Mouse (Mus musculus): ENCODE measurements around the gene Lrrc63. TPM values are rescaled to one million over a fixed set of nuclear protein-coding genes. Genes with fewer than 3 reads are reported as not detected.

Lrrc63 gene
- total RNA-seq, 2 experiments from 2014 or later = not detected

GRCm38 (mm10) chr14:75054455-75055343 is 76.0 kb downstream of the Lrrc63 start:
- intact Hi-C loops (cut with DNase I) = loop anchor here (10.0 kb wide), 1 partner anchor 670 kb away; no protein-coding TSS in a partner anchor

DNA sequence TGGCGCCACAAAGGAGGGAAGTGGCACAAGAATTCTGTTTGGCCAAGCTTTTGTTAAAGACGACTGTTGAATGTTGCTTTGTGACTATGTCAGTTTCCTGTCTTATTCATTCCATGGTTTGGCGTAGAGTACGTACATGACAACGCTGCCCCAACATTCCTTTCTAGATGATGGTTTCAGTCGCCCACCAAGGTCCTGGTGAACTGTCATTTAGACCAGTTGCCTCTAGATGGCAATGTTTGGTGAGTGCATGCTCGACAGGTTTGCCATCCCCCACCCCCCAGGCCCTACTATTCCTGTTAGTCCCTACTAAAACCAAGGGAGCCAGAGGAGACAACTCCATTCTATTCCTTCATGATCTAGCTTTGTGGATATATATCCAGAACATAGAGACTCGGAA is 78.2 kb downstream of the Lrrc63 start:
- no peak for DNase-seq (ENCODE audit: extremely low spot score in 1 of 2, low spot score in 2 of 2)
- intact Hi-C loops (cut with DNase I) = loop anchor here (10.0 kb wide), 1 partner anchor 672 kb away; no protein-coding TSS in a partner anchor

More at GRCm38 (mm10) chr14:75054455-75055343, 76.0 kb downstream of the Lrrc63 start:
- no peak for DNase-seq (ENCODE audit: extremely low spot score in 1 of 2, low spot score in 2 of 2)

DNA sequence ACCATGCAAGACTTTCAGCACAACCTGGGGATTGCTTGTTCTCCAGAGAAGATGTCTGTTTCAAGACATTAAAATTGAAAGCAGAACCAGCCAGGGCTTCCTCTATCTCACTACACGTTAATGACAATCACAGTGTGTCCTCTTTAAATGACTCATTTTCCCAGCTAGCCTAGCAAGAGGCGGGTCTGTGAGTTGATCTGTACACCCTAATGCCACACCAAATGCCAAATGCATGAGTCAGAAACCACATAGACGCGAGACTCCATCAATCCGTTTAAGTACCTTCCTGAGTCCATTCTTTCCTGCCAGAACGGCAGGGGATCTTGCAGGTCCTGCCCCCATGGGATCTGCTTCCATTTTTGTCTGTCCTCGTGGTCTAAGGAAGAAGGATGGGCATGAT is 85.5 kb downstream of the Lrrc63 start:
- intact Hi-C loops (cut with DNase I) = no loop called here
- DNase-seq (ENCODE audit: extremely low spot score in 1 of 2, low spot score in 2 of 2) = no peak

- intact Hi-C loops (cut with DNase I) = no loop called here
- no peak for DNase-seq (ENCODE audit: extremely low spot score in 1 of 2, low spot score in 2 of 2)
These were observed 95.2 kb downstream of the Lrrc63 start for GRCm38 (mm10) chr14:75035431-75035830.

Other genes starting within 250 kb of the Lrrc63 start
- gene Lrch1, start 183.0 kb downstream of the Lrrc63 start, total RNA-seq (2021) = 10 to 100 TPM; 28.6 to 52.3 TPM
- 1 to 10 TPM in 1 of 2 experiments, under 1 TPM in 1; 0.77 to 1.2 TPM for gene Rubcnl, start 114.9 kb downstream of the Lrrc63 start, total RNA-seq (2021)
- 1 to 10 TPM; 8.0 to 8.1 TPM for gene Lcp1, start 220 bp upstream of the Lrrc63 start, total RNA-seq (2021)
- not detected for gene Cpb2, start 111.4 kb upstream of the Lrrc63 start, total RNA-seq (2021)
- 10 to 100 TPM; 46.3 to 49.0 TPM for gene Zc3h13, start 153.5 kb upstream of the Lrrc63 start, total RNA-seq (2021)

Data from left cerebral cortex, postnatal 10 days (tissue).